Mouse (Mus musculus): ENCODE measurements at regions not wholly inside any gene's neighbourhood (a gene's known extent, or its start where the extent isn't known, plus 50 kb on each side); places are given as distances from the start of the nearest gene placed in this dataset.
A peak's percentile ranks its signal among the peaks of the same experiment; 100 is the strongest.

- Histone ChIP-seq H3K36me3 (ENCODE audit: control insufficient read depth, insufficient read depth, low read length) (no peaks in the 10 kb centered on the region), H3K27ac (ENCODE audit: low read depth, low read length) (no peak overlapping the region), H3K9me3 (ENCODE audit: control insufficient read depth, low read length) (no peaks in the 10 kb centered on the region), H3K4me1 (ENCODE audit: control insufficient read depth, insufficient read depth, low read depth, low read length) (no peaks in the 10 kb centered on the region), H3K4me2 (ENCODE audit: low read length) (no peak overlapping the region), H3K9ac (ENCODE audit: low read depth, low read length) (no peak overlapping the region), H3K4me3 (ENCODE audit: low read length) (no peak overlapping the region), H3K27me3 (replicated peaks; ENCODE audit: control insufficient read depth, insufficient read depth, low read length) (no peaks in the 10 kb centered on the region)
- 70% methylated on average over 5 of the region's 5 CpGs for WGBS
- no peak for ATAC-seq
These were observed 525.4 kb downstream of the Amy2a5 start for GRCm38 (mm10) chr3:112733205-112733604.

DNA sequence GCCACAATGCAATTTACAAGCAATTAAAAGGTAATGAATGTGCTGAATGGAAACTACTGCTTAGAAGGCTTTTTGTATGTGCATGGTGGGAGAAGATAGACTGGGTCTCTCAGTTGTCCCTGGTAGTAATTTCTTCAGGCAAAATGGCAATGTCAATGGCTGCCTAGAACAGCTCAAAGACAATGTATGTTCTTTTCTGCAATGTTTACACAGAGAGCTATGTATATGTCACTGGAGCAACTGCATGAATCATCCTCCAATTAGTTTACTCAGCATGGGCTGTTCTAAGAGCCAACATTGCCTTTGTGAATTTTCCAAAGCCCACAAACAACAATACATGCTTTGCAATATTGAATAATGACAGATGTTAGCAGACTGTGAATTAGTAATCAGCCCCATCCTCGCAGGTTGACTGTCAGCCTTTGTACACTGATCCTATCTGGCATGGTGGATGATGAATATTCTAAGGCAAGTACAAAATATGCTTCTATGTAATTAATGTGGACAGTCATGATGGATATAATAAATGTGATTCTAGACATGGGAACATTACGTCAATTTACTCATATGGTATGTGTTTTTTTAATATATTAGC lies 559.0 kb downstream of the Amy2a5 start:
- ATAC-seq = 0 out of 2 replicates have a peak, but pooled peaks have one; percentile 40
- no peaks in the 10 kb centered on the region for H3K9me3 ChIP-seq (ENCODE audit: control insufficient read depth, low read length)
- H3K27ac ChIP-seq (ENCODE audit: low read depth, low read length) = no peak overlapping the region
- no peak overlapping the region for H3K9ac ChIP-seq (ENCODE audit: low read depth, low read length)
- no peaks in the 10 kb centered on the region for H3K4me1 ChIP-seq (ENCODE audit: control insufficient read depth, insufficient read depth, low read depth, low read length)
- H3K36me3 ChIP-seq (ENCODE audit: control insufficient read depth, insufficient read depth, low read length) = no peaks in the 10 kb centered on the region
- WGBS = 55% methylated on average over 2 of the region's 2 CpGs
- no peak overlapping the region for H3K4me2 ChIP-seq (ENCODE audit: low read length)
- no peak overlapping the region for H3K4me3 ChIP-seq (ENCODE audit: low read length)
- H3K27me3 ChIP-seq (replicated peaks; ENCODE audit: control insufficient read depth, insufficient read depth, low read length) = no peaks in the 10 kb centered on the region

GRCm38 (mm10) chr3:112688151-112688550 lies 570.5 kb downstream of the Amy2a5 start:
- ATAC-seq = no peak
- no peaks in the 10 kb centered on the region for H3K36me3 ChIP-seq (ENCODE audit: control insufficient read depth, insufficient read depth, low read length)
- whole genome bisulfite sequencing = 26% methylated on average over 1 of the region's 1 CpGs

GRCm38 (mm10) chr3:112638581-112638980 lies 620.1 kb downstream of the Amy2a5 start:
- no peak for ATAC-seq
- Histone ChIP-seq H3K4me3 (ENCODE audit: low read length) (no peak overlapping the region), H3K9me3 (ENCODE audit: control insufficient read depth, low read length) (no peaks in the 10 kb centered on the region), H3K9ac (ENCODE audit: low read depth, low read length) (no peak overlapping the region), H3K4me1 (ENCODE audit: control insufficient read depth, insufficient read depth, low read depth, low read length) (no peaks in the 10 kb centered on the region), H3K36me3 (ENCODE audit: control insufficient read depth, insufficient read depth, low read length) (no peaks in the 10 kb centered on the region), H3K4me2 (ENCODE audit: low read length) (no peak overlapping the region), H3K27me3 (replicated peaks; ENCODE audit: control insufficient read depth, insufficient read depth, low read length) (no peaks in the 10 kb centered on the region), H3K27ac (ENCODE audit: low read depth, low read length) (no peak overlapping the region)
- 75% methylated on average over 2 of the region's 2 CpGs for WGBS

More at GRCm38 (mm10) chr3:112688151-112688550, 570.5 kb downstream of the Amy2a5 start:
- H3K4me1 ChIP-seq (ENCODE audit: control insufficient read depth, insufficient read depth, low read depth, low read length) = no peaks in the 10 kb centered on the region
- no peak overlapping the region for H3K27ac ChIP-seq (ENCODE audit: low read depth, low read length)
- H3K9ac ChIP-seq (ENCODE audit: low read depth, low read length) = no peak overlapping the region
- H3K4me3 ChIP-seq (ENCODE audit: low read length) = no peak overlapping the region
- no peaks in the 10 kb centered on the region for H3K9me3 ChIP-seq (ENCODE audit: control insufficient read depth, low read length)
- H3K4me2 ChIP-seq (ENCODE audit: low read length) = no peak overlapping the region
- no peaks in the 10 kb centered on the region for H3K27me3 ChIP-seq (replicated peaks; ENCODE audit: control insufficient read depth, insufficient read depth, low read length)

DNA sequence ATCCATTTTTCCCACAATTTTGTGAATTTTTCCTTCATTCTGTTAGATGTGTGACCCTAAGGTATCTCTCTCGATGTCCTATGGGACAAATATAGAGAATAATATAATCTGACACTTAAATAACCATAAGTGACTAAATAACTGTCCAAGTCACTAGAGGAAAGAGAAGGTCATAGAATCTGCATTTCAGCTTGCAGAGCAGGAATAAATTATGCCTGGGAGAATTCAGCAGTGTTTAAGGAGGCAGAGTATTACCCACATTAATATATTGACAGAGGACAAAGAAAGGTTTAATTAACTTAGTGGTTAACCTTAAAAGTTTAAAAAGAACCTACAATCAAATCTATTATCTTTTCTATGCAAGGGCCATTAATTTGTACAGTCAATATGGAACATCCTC lies 655.2 kb downstream of the Amy2a5 start:
- Histone ChIP-seq H3K4me2 (ENCODE audit: low read length) (no peak overlapping the region), H3K27ac (ENCODE audit: low read depth, low read length) (no peak overlapping the region), H3K9me3 (ENCODE audit: control insufficient read depth, low read length) (no peaks in the 10 kb centered on the region), H3K27me3 (replicated peaks; ENCODE audit: control insufficient read depth, insufficient read depth, low read length) (no peaks in the 10 kb centered on the region), H3K4me3 (ENCODE audit: low read length) (no peak overlapping the region), H3K9ac (ENCODE audit: low read depth, low read length) (no peak overlapping the region), H3K36me3 (ENCODE audit: control insufficient read depth, insufficient read depth, low read length) (no peaks in the 10 kb centered on the region), H3K4me1 (ENCODE audit: control insufficient read depth, insufficient read depth, low read depth, low read length) (no peaks in the 10 kb centered on the region)
- WGBS = 85% methylated on average over 1 of the region's 1 CpGs
- no peak for ATAC-seq

DNA sequence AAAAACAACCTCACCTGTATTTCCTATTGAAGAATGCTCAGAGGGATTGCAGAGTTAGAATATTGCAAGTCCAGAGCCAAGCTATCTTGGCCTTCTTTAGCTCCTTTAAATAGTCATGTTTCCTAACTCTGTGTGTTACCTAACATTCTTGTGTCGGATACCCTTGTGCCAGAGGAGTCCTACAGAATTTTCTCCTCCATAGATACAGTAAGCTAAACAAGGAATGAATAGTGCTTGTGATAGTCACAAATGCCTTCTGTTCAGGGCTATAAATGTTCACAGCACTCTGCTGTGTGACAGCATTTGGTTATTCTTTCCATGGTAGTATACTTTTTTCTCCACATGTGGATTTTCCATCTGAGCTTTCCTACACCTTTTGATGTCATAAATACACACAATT lies 676.3 kb downstream of the Amy2a5 start:
- no peak overlapping the region for H3K4me3 ChIP-seq (ENCODE audit: low read length)
- H3K4me1 ChIP-seq (ENCODE audit: control insufficient read depth, insufficient read depth, low read depth, low read length) = no peaks in the 10 kb centered on the region
- ATAC-seq = no peak
- no peak overlapping the region for H3K27ac ChIP-seq (ENCODE audit: low read depth, low read length)
- H3K4me2 ChIP-seq (ENCODE audit: low read length) = no peak overlapping the region
- H3K36me3 ChIP-seq (ENCODE audit: control insufficient read depth, insufficient read depth, low read length) = no peaks in the 10 kb centered on the region
- WGBS = 91% methylated on average over 1 of the region's 1 CpGs
- no peak overlapping the region for H3K9ac ChIP-seq (ENCODE audit: low read depth, low read length)
- H3K27me3 ChIP-seq (replicated peaks; ENCODE audit: control insufficient read depth, insufficient read depth, low read length) = no peaks in the 10 kb centered on the region
- H3K9me3 ChIP-seq (ENCODE audit: control insufficient read depth, low read length) = no peaks in the 10 kb centered on the region

Measured in hindbrain, embryonic 16.5 days (tissue).